In the genomic region with DNA sequence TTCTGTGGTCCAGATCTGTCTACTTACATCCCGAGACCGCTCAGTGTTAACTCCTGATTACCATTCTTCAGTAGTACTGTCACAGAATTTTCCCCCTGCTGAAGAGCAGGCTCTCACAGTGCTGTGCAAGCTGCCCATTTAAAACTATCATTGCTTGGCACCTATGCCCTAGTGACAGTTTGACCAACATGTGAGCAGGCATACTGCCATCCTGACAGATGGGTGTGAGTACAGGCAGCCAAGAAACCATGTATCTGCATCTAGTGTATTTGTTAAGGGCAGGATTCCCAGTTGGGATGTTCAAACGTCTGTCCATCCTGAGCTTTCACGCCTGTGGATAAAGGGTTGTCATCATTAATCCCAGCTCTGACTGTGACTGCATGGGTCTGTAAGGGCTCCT, we compare ENCODE assay signal across 15 mouse cellular contexts. TPM values are rescaled to one million over a fixed set of nuclear protein-coding genes. Genes with fewer than 3 reads are reported as not detected.
DNase-seq lines count a peak whose midpoint lies in the region; ATAC-seq lines count a peak whose summit lies in the region.
"Had no signal": no experiment of that assay in that cellular context is flagged by ENCODE, and none has a peak within 500 bp of the region (broad histone marks: within the 10 kb centered on the region; RNA-seq: fewer than 3 reads in every experiment).

No protein-coding gene starts in this region.

- no peak overlapping the region for H3K4me3 ChIP-seq in hindbrain, embryonic 14.5 days (replicated peaks; ENCODE audit: low read length)
- no peak overlapping the region for H3K4me3 ChIP-seq in hindbrain, embryonic 12.5 days
- H3K4me3 ChIP-seq: erythroblast, embryonic 14.5 days; limb, embryonic 12.5 days had no signal

- H3K9me3 ChIP-seq in hindbrain, embryonic 14.5 days (ENCODE audit: control insufficient read depth, low read length) = no peaks in the 10 kb centered on the region
- H3K9me3 ChIP-seq in hindbrain, embryonic 12.5 days (replicated peaks) = no peaks in the 10 kb centered on the region
- H3K9me3 ChIP-seq: limb, embryonic 12.5 days had no signal

- H3K27ac ChIP-seq in hindbrain, embryonic 14.5 days = no peak overlapping the region
- H3K27ac ChIP-seq in hindbrain, embryonic 12.5 days = no peak overlapping the region
- H3K27ac ChIP-seq: limb, embryonic 12.5 days had no signal

- ATAC-seq in hindbrain, embryonic 14.5 days (ENCODE audit: low FRiP score) = no peak
- no peak for ATAC-seq in hindbrain, embryonic 12.5 days (ENCODE audit: low FRiP score)
- ATAC-seq: intestine, postnatal 0 days; Patski had no signal

- 66% methylated on average over 4 of the region's 4 CpGs for WGBS in hindbrain, embryonic 14.5 days
- 81% methylated on average over 4 of the region's 4 CpGs for WGBS in hindbrain, embryonic 12.5 days

- no peaks in the 10 kb centered on the region for H3K36me3 ChIP-seq in hindbrain, embryonic 14.5 days (replicated peaks; ENCODE audit: control insufficient read depth, insufficient read depth)
- no peaks in the 10 kb centered on the region for H3K36me3 ChIP-seq in hindbrain, embryonic 12.5 days

- H3K27me3 ChIP-seq in hindbrain, embryonic 14.5 days (ENCODE audit: control insufficient read depth, insufficient read depth, low read length) = no peaks in the 10 kb centered on the region
- no peaks in the 10 kb centered on the region for H3K27me3 ChIP-seq in hindbrain, embryonic 12.5 days
- H3K27me3 ChIP-seq: limb, embryonic 12.5 days; Patski had no signal

- DNase-seq in hindbrain, embryonic 14.5 days (ENCODE audit: low spot score) = peak; percentile 52
- DNase-seq in cerebellum, adult 11 months = peak; percentile 92
- peak; percentile 94 to 99 for DNase-seq in cerebellum, postnatal 36 days
- DNase-seq in layer of hippocampus, postnatal 10 days (ENCODE audit: low spot score in 2 of 2) = peak; percentile 80
- DNase-seq in thymus, adult 18-20 months = no peak
- no peak for DNase-seq in adrenal gland, postnatal 10 days
- DNase-seq: adrenal gland, postnatal 25 days; kidney, postnatal 4 days; lung, embryonic 14.5 days; thymus, postnatal 4 days had no signal

- H3K9ac ChIP-seq in hindbrain, embryonic 14.5 days = no peak overlapping the region
- H3K9ac ChIP-seq in hindbrain, embryonic 12.5 days = no peak overlapping the region
- H3K9ac ChIP-seq: limb, embryonic 12.5 days; lung, embryonic 14.5 days had no signal

- no peaks in the 10 kb centered on the region for H3K4me1 ChIP-seq in hindbrain, embryonic 14.5 days (replicated peaks; ENCODE audit: control insufficient read depth, insufficient read depth, low read length)
- no peaks in the 10 kb centered on the region for H3K4me1 ChIP-seq in hindbrain, embryonic 12.5 days
- H3K4me1 ChIP-seq: limb, embryonic 12.5 days had no signal

- H3K4me2 ChIP-seq in hindbrain, embryonic 14.5 days (replicated peaks) = no peak overlapping the region
- H3K4me2 ChIP-seq in hindbrain, embryonic 12.5 days (replicated peaks) = no peak overlapping the region
- H3K4me2 ChIP-seq: limb, embryonic 12.5 days; lung, embryonic 14.5 days had no signal

RNA-seq across cellular contexts. Expression of a gene that starts 10.0 kb away (rescaled TPM):
- polyA plus RNA-seq in hindbrain, embryonic 14.5 days (2014; fragmentation: Nextera tagmentation; extraction: Ambion mirVana) = 30.6 and 35.1 TPM in 2 replicates
- polyA plus RNA-seq in hindbrain, embryonic 12.5 days (2016; fragmentation: Nextera tagmentation; extraction: Ambion mirVana) = 60.7 and 61.3 TPM in 2 replicates
- total RNA-seq in layer of hippocampus, postnatal 10 days (2021) = 10 to 100 TPM; 18.8 to 22.1 TPM
- total RNA-seq in adrenal gland, postnatal 10 days (2021) = 10 to 100 TPM; 23.3 to 25.1 TPM

Comparison
In these comparisons a context has a peak if more than half of its experiments do, and no peak if none do; other contexts are left out.
1. DNase-seq: peak in hindbrain, embryonic 14.5 days (single experiment), cerebellum, adult 11 months (single experiment), cerebellum, postnatal 36 days (2 of 2) and layer of hippocampus, postnatal 10 days (2 of 2); none in thymus, adult 18-20 months (0 of 2) and adrenal gland, postnatal 10 days (single experiment).